Mouse (Mus musculus) limb, embryonic 12.5 days (tissue): Measurements from ENCODE around the gene Phospho1. TPM values are rescaled to one million over a fixed set of nuclear protein-coding genes. Genes with fewer than 3 reads are reported as not detected.
A peak's percentile ranks its signal among the peaks of the same experiment; 100 is the strongest.

Experiments used
- ATAC-seq: fragments of 200-750 bp; cut with Nextera tagmentation; 2 replicates; pipeline ENCODE4 v1.8.0; 2017; ENCODE audit warnings: low read depth, moderate TSS enrichment; ENCODE audit not compliant: insufficient number of reproducible peaks, insufficient read depth, low FRiP score, low TSS enrichment
- H3K27ac ChIP-seq: fragments of 300-500 bp; sonication (generic); 2 replicates; pipeline ENCODE4 v1.5.1; 2016; ENCODE audit warnings: mild to moderate bottlenecking, moderate library complexity
- H3K27me3 ChIP-seq: fragments of 300-500 bp; sonication (generic); 2 replicates; pipeline ENCODE4 v1.6.1; 2016; ENCODE audit warnings: mild to moderate bottlenecking, moderate library complexity
- H3K36me3 ChIP-seq: fragments of 300-500 bp; sonication (generic); 2 replicates; pipeline ENCODE4 v1.6.1; 2016; ENCODE audit warnings: mild to moderate bottlenecking, moderate library complexity
- H3K4me1 ChIP-seq: fragments of 300-500 bp; sonication (generic); replicated peaks from 2 replicates; pipeline ENCODE4 v1.6.1; 2016
- H3K4me2 ChIP-seq: fragments of 300-500 bp; sonication (generic); 2 replicates; pipeline ENCODE4 v1.6.1; 2016; ENCODE audit warnings: mild to moderate bottlenecking, moderate library complexity
- H3K4me3 ChIP-seq: fragments of 300-500 bp; sonication (generic); replicated peaks from 2 replicates; pipeline ENCODE4 v1.5.1; 2016; ENCODE audit warnings: mild to moderate bottlenecking
- H3K9ac ChIP-seq: fragments of 300-500 bp; sonication (generic); replicated peaks from 2 replicates; pipeline ENCODE4 v1.6.1; 2016; ENCODE audit warnings: mild to moderate bottlenecking, moderate library complexity
- H3K9me3 ChIP-seq: fragments of 300-500 bp; sonication (generic); 2 replicates; pipeline ENCODE4 v1.6.1; 2016; ENCODE audit warnings: mild to moderate bottlenecking, moderate library complexity
- WGBS: fragments of 180-500 bp; shearing (Covaris S2); methylation state at CpG from one replicate; pipeline ENCODE4 v1.1.7; 2016; 5-methylcytosine and 5-hydroxymethylcytosine counted together
- polyA plus RNA-seq: library from polyadenylated mRNA; unstranded; fragments of >200 nt; fragmentation: Nextera tagmentation; extraction: Ambion mirVana; gene quantifications from 2 replicates; pipeline ENCODE4 v1.2.1, GENCODE M21; 2016

Phospho1 gene
- polyA plus RNA-seq, 1 experiment from 2014 or later, result not detected

DNA sequence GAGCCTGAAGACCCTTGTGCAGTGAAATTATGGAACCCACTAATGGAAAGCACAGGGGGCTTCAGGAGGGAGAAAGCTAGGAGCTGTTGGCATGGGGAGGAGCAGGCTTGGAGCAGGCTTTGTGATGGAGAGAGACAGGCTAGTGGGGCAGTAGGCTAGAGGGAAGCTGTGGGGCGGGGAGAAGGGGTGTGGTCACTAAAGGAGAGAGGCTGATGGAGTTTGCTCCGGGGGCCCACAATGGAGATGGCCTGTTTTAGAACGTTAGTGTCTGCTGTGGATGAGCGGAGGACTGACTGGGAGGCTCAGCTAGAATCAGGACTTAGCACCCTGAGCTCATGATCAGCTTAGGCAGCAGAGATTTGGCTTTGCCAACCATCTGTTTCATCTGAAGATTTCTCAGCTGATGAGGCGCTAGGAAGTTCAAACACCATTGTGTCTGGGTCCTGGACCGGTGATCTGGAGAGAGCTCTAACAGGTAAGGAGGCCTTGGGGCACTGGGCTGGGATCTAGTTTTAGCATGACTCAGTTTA lies 19.2 kb downstream of the Phospho1 start:
- 57% methylated on average over 6 of the region's 6 CpGs for WGBS
- H3K27ac ChIP-seq, result no peak overlapping the region

DNA sequence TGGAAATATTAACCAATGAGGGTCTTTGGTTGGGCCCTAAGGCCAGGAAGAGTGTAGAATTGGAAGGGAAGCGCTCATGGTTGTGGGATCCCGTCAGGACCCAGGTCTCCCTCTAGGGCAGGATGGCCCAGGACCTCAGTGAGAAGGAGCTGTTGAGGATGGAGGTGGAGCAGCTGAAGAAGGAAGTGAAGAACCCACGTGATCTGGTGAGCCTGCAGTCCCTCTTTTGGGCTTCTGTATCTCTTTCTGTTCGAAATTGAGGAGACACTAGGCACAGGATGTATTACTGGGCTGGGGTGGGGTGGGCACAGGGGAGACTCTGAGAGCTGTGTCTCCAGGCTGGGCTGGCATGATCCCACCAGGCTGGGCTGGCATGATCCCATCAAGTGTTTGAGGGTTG lies 20.6 kb downstream of the Phospho1 start:
- Histone ChIP-seq H3K27me3 (peaks cover 21% of the 10 kb centered on the region), H3K4me1 (peaks cover 11% of the 10 kb centered on the region), H3K9ac (no peak overlapping the region), H3K9me3 (no peaks in the 10 kb centered on the region), H3K4me3 (no peak overlapping the region), H3K27ac (no peak overlapping the region), H3K36me3 (no peaks in the 10 kb centered on the region), H3K4me2 (no peak overlapping the region)
- 70% methylated on average over 4 of the region's 4 CpGs for WGBS
- ATAC-seq, result no peak

More for the DNA sequence above, 19.2 kb downstream of the Phospho1 start:
- no peak overlapping the region for H3K4me2 ChIP-seq
- no peaks in the 10 kb centered on the region for H3K36me3 ChIP-seq
- peaks cover 27% of the 10 kb centered on the region for H3K27me3 ChIP-seq
- H3K9me3 ChIP-seq, result no peaks in the 10 kb centered on the region
- no peak for ATAC-seq
- no peak overlapping the region for H3K9ac ChIP-seq
- H3K4me3 ChIP-seq, result no peak overlapping the region
- H3K4me1 ChIP-seq, result peaks cover 11% of the 10 kb centered on the region

DNA sequence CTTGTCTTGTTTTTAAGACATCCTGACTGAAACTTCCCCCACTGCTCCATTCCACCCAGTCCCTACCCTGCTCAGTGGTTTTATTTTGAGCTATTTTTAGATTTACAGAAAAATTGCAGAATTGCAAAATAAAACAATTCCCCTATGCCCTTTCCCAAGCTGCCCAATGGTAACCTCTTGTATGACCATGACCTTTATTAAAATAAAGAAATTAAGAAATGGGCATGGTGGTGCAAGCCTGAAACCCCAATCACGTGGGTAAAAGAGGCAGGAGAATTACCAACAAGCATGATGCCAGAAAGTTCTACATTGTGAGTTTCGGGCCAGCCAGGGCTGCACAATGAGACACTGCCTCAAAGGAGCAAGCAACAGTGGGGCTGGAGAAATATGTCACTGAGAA lies 26.6 kb downstream of the Phospho1 start:
- H3K4me2 ChIP-seq, result no peak overlapping the region
- no peaks in the 10 kb centered on the region for H3K9me3 ChIP-seq
- H3K4me3 ChIP-seq, result no peak overlapping the region
- no peaks in the 10 kb centered on the region for H3K4me1 ChIP-seq
- no peak for ATAC-seq
- 69% methylated on average over 2 of the region's 2 CpGs for WGBS
- no peaks in the 10 kb centered on the region; the same call in 1 of the 2 replicates for H3K27me3 ChIP-seq
- H3K27ac ChIP-seq, result no peak overlapping the region
- H3K36me3 ChIP-seq, result no peaks in the 10 kb centered on the region
- H3K9ac ChIP-seq, result no peak overlapping the region

DNA sequence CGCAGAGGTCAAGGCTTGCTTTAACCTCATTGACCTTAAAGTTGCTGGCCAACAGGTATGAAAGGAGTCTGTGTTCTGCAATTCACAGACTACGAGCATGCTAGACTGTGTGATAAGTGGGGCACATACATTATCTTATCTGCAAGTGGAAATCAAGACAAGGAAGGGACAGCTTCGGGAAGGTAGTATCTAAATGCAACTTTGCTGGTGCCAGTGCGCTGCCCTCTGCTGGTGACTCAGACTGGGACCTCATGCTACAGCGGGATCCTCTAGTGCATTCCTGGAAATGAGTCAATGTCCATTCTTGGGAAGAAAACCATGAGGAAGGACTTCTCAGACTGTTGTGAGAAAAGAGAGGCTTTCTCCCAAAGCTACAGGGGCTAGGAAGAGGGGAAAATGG lies 29.4 kb downstream of the Phospho1 start:
- Histone ChIP-seq H3K4me2 (no peak overlapping the region), H3K27ac (no peak overlapping the region), H3K4me3 (no peak overlapping the region), H3K9ac (no peak overlapping the region), H3K36me3 (no peaks in the 10 kb centered on the region), H3K27me3 (no peaks in the 10 kb centered on the region; the same call in 1 of the 2 replicates), H3K9me3 (no peaks in the 10 kb centered on the region), H3K4me1 (peaks cover 7% of the 10 kb centered on the region; the same call in 1 of the 2 replicates)
- 62% methylated on average over 5 of the region's 5 CpGs for WGBS
- no peak for ATAC-seq

DNA sequence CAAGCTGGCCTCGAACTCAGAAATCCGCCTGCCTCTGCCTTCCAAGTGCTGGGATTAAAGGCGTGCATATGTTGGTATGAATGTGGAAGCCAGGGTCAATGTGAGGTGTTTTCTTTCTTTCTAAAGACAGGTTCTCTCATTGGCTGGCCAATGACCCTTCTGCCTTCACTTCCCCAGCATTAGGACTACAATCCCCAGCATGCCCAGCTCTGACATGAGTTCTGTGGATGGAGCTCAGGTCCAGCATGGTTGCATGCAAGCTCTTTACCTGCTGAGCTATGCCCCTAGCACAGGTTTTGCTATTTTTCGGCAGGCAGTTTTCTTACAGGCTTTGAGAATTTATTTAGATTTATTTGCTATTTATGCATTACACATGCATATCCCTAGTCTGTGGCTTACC lies 33.0 kb downstream of the Phospho1 start:
- Histone ChIP-seq H3K9ac (no peak overlapping the region), H3K27me3 (no peaks in the 10 kb centered on the region), H3K4me2 (no peak overlapping the region), H3K4me3 (no peak overlapping the region), H3K27ac (no peak overlapping the region), H3K4me1 (peaks cover 15% of the 10 kb centered on the region), H3K36me3 (no peaks in the 10 kb centered on the region), H3K9me3 (no peaks in the 10 kb centered on the region)
- WGBS, result 72% methylated on average over 4 of the region's 4 CpGs
- no peak for ATAC-seq

DNA sequence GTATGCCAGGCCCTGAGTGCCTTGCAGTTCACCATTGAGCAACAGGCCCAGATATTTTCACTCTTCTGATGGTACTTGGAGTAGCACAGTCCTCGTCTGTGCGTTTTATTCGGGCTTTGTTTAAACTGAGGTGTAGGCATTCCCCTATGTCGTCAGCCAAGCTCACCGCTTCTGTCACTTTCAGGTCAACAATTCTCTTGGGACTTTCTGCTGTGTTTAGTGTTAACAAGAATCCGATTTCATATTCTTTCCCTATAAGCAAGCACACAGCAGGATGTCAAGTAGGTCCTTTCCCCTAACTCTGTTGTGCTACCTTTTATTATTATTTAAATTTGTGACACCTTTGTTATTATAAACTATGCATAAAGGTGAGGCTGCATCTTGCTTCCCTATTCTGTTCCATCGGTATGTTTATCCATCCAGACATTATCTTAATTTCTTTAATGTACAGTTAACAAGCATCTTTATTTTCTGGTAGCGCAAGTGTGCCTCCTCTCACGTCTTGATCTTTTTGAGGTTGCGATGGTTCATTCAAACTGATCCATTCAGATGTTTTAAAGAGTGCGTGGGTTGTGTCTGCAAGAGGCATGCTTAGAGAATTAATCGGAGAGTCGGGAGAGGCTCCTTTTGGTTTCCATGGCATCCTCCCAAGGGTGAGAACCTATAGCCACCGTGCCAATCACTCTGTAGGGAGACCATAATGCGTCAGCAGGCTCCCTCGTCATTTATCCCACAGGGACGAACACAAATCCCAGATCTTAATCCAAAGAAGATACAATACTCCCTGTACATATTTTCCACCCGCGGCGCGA lies 33.6 kb downstream of the Phospho1 start:
- no peaks in the 10 kb centered on the region for H3K36me3 ChIP-seq
- H3K9ac ChIP-seq, result peak overlapping the region; percentile 60
- H3K4me1 ChIP-seq, result peaks cover 15% of the 10 kb centered on the region
- ATAC-seq, result no peak
- WGBS, result 23% methylated on average over 21 of the region's 21 CpGs
- H3K9me3 ChIP-seq, result no peaks in the 10 kb centered on the region
- H3K27ac ChIP-seq, result peak overlapping the region; percentile 95
- H3K4me2 ChIP-seq, result peak overlapping the region; percentile 75
- H3K4me3 ChIP-seq, result peak overlapping the region; percentile 71
- no peaks in the 10 kb centered on the region for H3K27me3 ChIP-seq

DNA sequence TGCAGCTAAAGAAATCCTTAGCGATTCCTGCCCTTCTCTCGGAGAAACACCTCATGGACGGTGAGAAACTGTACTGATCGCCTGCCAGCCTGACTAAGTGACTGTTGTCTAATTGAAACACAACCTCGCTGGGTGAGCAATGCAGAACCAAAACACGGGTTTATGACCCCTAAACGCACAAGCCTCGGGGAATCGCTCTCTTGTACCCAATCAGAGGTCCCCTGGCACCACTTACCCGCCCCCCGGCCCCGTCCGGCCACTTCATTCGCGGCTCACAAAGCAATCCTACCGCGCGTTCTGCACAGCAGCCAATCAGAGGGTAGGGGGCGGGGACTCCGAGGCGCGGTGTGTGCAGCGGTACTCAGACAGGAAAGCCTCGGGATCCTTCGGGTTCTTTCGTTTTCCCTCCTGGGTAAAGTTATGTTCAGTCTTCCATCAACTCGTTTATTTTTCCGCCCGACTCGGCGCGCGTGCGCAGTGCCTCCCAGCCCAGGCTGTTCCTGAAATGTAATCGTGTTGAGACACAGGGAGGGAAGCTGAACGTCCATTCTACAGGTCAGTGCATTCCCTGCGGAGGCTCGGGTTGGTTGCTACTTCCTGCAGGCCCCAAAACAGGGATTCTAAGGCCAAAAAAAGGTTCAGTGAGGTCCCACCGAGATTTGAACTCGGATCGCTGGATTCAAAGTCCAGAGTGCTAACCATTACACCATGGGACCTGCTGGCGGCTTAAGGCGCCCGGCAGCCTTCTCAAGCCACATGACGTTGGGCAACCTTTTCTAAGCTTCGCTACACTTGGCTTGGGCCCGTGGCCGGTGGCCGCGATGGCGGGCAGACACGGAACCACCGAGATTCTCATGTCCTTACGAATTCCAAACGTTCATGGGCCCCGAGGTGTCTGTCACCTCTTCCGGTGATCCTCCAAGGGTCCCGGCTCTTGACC lies 34.5 kb downstream of the Phospho1 start:
- Histone ChIP-seq H3K9ac (peak overlapping the region; percentile 60), H3K27me3 (no peaks in the 10 kb centered on the region), H3K36me3 (no peaks in the 10 kb centered on the region), H3K4me1 (peaks cover 15% of the 10 kb centered on the region), H3K27ac (peak overlapping the region; percentile 95), H3K4me3 (peak overlapping the region; percentile 71), H3K4me2 (peak overlapping the region; percentile 75), H3K9me3 (no peaks in the 10 kb centered on the region)
- WGBS, result under 1% methylated on average over 58 of the region's 58 CpGs
- peak; percentile 98 for ATAC-seq

DNA sequence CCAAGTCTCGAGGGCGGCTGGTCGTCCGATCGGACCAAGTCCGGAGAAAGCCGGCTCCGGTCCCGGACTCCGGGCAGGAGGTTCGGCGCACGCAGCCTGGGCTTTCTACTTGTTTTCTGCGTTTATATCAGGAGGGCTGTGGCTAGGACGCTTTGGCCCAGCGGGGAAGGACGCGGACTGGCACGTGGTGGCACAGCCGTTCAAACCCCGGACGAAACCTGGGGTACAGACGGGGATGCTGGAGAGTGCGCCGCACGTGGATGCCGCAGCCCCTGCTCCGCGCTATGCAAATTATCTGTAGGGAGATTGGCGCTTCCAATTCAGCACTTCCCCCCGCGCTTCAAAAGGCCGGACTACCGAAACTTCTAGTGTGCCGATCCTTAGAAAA lies 35.2 kb downstream of the Phospho1 start:
- Histone ChIP-seq H3K4me2 (peak overlapping the region; percentile 75), H3K27me3 (no peaks in the 10 kb centered on the region), H3K9ac (peak overlapping the region; percentile 60), H3K9me3 (no peaks in the 10 kb centered on the region), H3K4me3 (peak overlapping the region; percentile 71), H3K27ac (peak overlapping the region; percentile 95), H3K36me3 (no peaks in the 10 kb centered on the region), H3K4me1 (peaks cover 15% of the 10 kb centered on the region)
- WGBS, result under 1% methylated on average over 35 of the region's 35 CpGs
- ATAC-seq, result peak; percentile 48

DNA sequence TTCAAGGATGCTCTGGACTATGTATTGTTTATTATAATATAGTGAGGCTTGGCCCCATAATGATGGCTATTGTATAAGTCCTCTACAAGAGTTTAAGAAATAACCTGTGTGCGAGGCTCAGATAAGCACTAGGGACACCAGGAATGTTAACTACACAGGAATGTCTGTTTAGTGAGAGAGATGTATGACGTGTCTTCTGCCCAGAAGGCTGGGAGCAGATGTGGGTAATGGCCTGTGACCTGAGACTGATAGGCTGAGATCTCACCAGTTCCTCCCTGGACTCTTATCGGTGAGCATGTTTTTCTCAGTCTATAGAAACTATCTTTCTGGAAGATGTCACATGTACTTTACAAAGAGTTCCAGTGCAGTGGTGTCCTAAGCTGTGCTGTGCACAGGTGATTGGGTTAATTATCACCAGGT lies 35.8 kb downstream of the Phospho1 start:
- Histone ChIP-seq H3K36me3 (no peaks in the 10 kb centered on the region), H3K4me2 (peak overlapping the region; percentile 75), H3K9ac (peak overlapping the region; percentile 60; the same call in 1 of the 2 replicates), H3K27ac (0 out of 2 replicates have a peak overlapping the region, but pooled peaks have one; percentile 95), H3K27me3 (no peaks in the 10 kb centered on the region), H3K9me3 (no peaks in the 10 kb centered on the region), H3K4me3 (peak overlapping the region; percentile 71), H3K4me1 (peaks cover 15% of the 10 kb centered on the region)
- 36% methylated on average over 3 of the region's 3 CpGs for WGBS
- ATAC-seq, result no peak

DNA sequence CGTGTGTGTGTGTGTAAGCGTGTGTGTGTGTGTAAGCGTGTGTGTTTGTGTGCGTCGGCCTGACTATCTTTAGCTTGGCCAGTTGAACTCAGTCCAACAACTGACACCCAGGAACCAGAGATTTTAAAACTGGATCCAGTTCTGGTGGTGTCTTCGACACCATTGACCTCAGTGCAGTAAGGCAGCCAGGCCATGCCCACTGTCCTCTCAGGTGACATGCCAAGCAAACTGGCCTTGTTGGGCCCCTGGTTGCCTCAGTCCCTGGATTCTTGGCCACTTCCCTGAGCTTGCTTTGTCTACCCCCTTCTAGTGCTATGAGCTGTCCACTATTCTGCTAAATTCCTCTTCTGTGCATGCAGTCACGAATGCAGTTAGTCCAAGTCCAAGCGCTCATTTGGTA lies 37.1 kb downstream of the Phospho1 start:
- Histone ChIP-seq H3K4me1 (peaks cover 15% of the 10 kb centered on the region), H3K9ac (no peak overlapping the region), H3K4me2 (no peak overlapping the region), H3K4me3 (no peak overlapping the region), H3K9me3 (no peaks in the 10 kb centered on the region), H3K36me3 (no peaks in the 10 kb centered on the region), H3K27ac (no peak overlapping the region), H3K27me3 (no peaks in the 10 kb centered on the region)
- 94% methylated on average over 8 of the region's 8 CpGs for WGBS
- no peak for ATAC-seq

DNA sequence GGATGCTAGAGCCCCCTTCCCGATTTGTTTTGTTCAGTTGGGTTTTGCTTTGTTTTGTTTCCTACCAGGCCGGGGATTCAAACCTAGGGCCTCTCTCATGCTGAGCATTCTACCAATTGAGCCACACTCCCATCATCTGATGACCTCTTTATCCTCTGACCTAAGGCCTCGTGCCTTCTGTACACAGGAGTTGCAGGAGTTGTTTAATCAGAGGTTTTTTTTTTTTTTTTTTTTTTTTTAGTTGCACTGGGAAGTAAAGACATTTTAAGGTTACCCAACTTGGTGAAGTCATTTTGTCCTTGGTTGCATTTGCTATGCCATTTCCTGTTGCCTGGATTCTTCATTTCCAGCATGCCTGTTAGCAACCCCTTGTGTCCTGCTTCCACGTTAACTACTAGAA lies 45.1 kb downstream of the Phospho1 start:
- no peaks in the 10 kb centered on the region; the same call in 1 of the 2 replicates for H3K9me3 ChIP-seq
- WGBS, result 83% methylated on average over 4 of the region's 4 CpGs
- no peak overlapping the region for H3K4me2 ChIP-seq
- no peak overlapping the region for H3K4me3 ChIP-seq
- ATAC-seq, result no peak
- no peak overlapping the region for H3K9ac ChIP-seq
- no peak overlapping the region for H3K27ac ChIP-seq
- H3K27me3 ChIP-seq, result no peaks in the 10 kb centered on the region
- H3K4me1 ChIP-seq, result no peaks in the 10 kb centered on the region
- no peaks in the 10 kb centered on the region for H3K36me3 ChIP-seq
